ENCODE assay signal across 8 mouse cellular contexts in genomic region chr12:82169571-82170431, GRCm38 (mm10). TPM values are rescaled to one million over a fixed set of nuclear protein-coding genes. Genes with fewer than 3 reads are reported as not detected.
DNase-seq lines count a peak whose midpoint lies in the region; ATAC-seq lines count a peak whose summit lies in the region.

No protein-coding gene starts in this region.

- peak overlapping the region; percentile 80 for H3K9ac ChIP-seq in hindbrain, embryonic 14.5 days

- peak overlapping the region; percentile 81 for H3K4me2 ChIP-seq in hindbrain, embryonic 14.5 days (replicated peaks)

- H3K4me1 ChIP-seq in hindbrain, embryonic 14.5 days (replicated peaks; ENCODE audit: control insufficient read depth, insufficient read depth, low read length) = peaks cover 17% of the 10 kb centered on the region

- no peaks in the 10 kb centered on the region for H3K9me3 ChIP-seq in hindbrain, embryonic 14.5 days (ENCODE audit: control insufficient read depth, low read length)

- peak overlapping the region; percentile 94 for H3K27ac ChIP-seq in hindbrain, embryonic 14.5 days

- DNase-seq in MEL-GATA-1-ER (ENCODE audit: extremely low read depth, low read depth) = peak; percentile 52
- peak; percentile 70 for DNase-seq in cerebellum, adult 9-11 months
- peak; percentile 73 to 78 for DNase-seq in frontal cortex, postnatal 36 days (ENCODE audit: low spot score in 2 of 2)
- peak; percentile 70 for DNase-seq in hindbrain, embryonic 14.5 days (ENCODE audit: low spot score)
- DNase-seq in layer of hippocampus, postnatal 36 days = peak; percentile 73 to 78
- DNase-seq in lung, postnatal 14 days = peak; percentile 70
- DNase-seq in ovary, postnatal 36 days (ENCODE audit: low spot score) = peak; percentile 74
- DNase-seq in thymus, postnatal 36 days = peak; percentile 77 to 83

- no peaks in the 10 kb centered on the region for H3K36me3 ChIP-seq in hindbrain, embryonic 14.5 days (replicated peaks; ENCODE audit: control insufficient read depth, insufficient read depth)

- H3K4me3 ChIP-seq in hindbrain, embryonic 14.5 days (replicated peaks; ENCODE audit: low read length) = peak overlapping the region; percentile 89

- WGBS in hindbrain, embryonic 14.5 days = under 1% methylated on average over 73 of the region's 109 CpGs

- H3K27me3 ChIP-seq in hindbrain, embryonic 14.5 days (ENCODE audit: control insufficient read depth, insufficient read depth, low read length) = no peaks in the 10 kb centered on the region

- ATAC-seq in hindbrain, embryonic 14.5 days (ENCODE audit: low FRiP score) = peak; percentile 53

RNA-seq across cellular contexts. Expression of gene Sipa1l1, which starts 0.7 kb away (rescaled TPM):
- 13.0 and 14.1 TPM in 2 replicates for polyA plus RNA-seq in hindbrain, embryonic 14.5 days (2014; fragmentation: Nextera tagmentation; extraction: Ambion mirVana)
- total RNA-seq in layer of hippocampus, postnatal 36 days (2021) = 100 to 1,000 TPM; 208 to 226 TPM

Comparison
In these comparisons a context has a peak if more than half of its experiments do, and no peak if none do; other contexts are left out.
1. Peak in every context shown above with its lines: DNase-seq, ATAC-seq, H3K4me3 ChIP-seq and H3K27ac ChIP-seq.